Mouse (Mus musculus): ENCODE data around the gene Fam185a. TPM values are rescaled to one million over a fixed set of nuclear protein-coding genes. Genes with fewer than 3 reads are reported as not detected.

Fam185a gene
- polyA plus RNA-seq, 1 experiment from 2014 or later = 3.9 TPM

GRCm38 (mm10) chr5:21414116-21414820 is 10.5 kb upstream of the Fam185a start:
- Histone ChIP-seq H3K9ac (ENCODE audit: low read depth, low read length) (no peak overlapping the region), H3K9me3 (ENCODE audit: control insufficient read depth) (no peaks in the 10 kb centered on the region), H3K4me1 (replicated peaks; ENCODE audit: control insufficient read depth, insufficient read depth, low read length) (no peaks in the 10 kb centered on the region), H3K4me2 (replicated peaks; ENCODE audit: low read depth) (no peak overlapping the region), H3K27me3 (replicated peaks; ENCODE audit: control insufficient read depth, insufficient read depth, low read length) (no peaks in the 10 kb centered on the region), H3K4me3 (ENCODE audit: low read depth, low read length) (no peak overlapping the region), H3K36me3 (ENCODE audit: control insufficient read depth, insufficient read depth) (no peaks in the 10 kb centered on the region), H3K27ac (ENCODE audit: low read depth, low read length) (no peak overlapping the region)
- WGBS = 65% methylated on average over 1 of the region's 1 CpGs
- TF ChIP-seq CTCF (IDR thresholded peaks at IDR 0.05; ENCODE audit: low read depth) = no peak
- ATAC-seq = no peak

GRCm38 (mm10) chr5:21418613-21419012 is 6.1 kb upstream of the Fam185a start:
- no peak overlapping the region for H3K4me2 ChIP-seq (replicated peaks; ENCODE audit: low read depth)
- 63% methylated on average over 4 of the region's 4 CpGs for WGBS
- H3K27ac ChIP-seq (ENCODE audit: low read depth, low read length) = no peak overlapping the region
- H3K4me1 ChIP-seq (replicated peaks; ENCODE audit: control insufficient read depth, insufficient read depth, low read length) = no peaks in the 10 kb centered on the region
- H3K36me3 ChIP-seq (ENCODE audit: control insufficient read depth, insufficient read depth) = no peaks in the 10 kb centered on the region
- no peak for ATAC-seq
- no peaks in the 10 kb centered on the region for H3K27me3 ChIP-seq (replicated peaks; ENCODE audit: control insufficient read depth, insufficient read depth, low read length)
- H3K4me3 ChIP-seq (ENCODE audit: low read depth, low read length) = no peak overlapping the region
- TF ChIP-seq CTCF (IDR thresholded peaks at IDR 0.05; ENCODE audit: low read depth) = no peak
- no peaks in the 10 kb centered on the region for H3K9me3 ChIP-seq (ENCODE audit: control insufficient read depth)
- H3K9ac ChIP-seq (ENCODE audit: low read depth, low read length) = no peak overlapping the region

GRCm38 (mm10) chr5:21420609-21421008 is 4.1 kb upstream of the Fam185a start:
- H3K9ac ChIP-seq (ENCODE audit: low read depth, low read length) = no peak overlapping the region
- no peak overlapping the region for H3K4me2 ChIP-seq (replicated peaks; ENCODE audit: low read depth)
- TF ChIP-seq CTCF (IDR thresholded peaks at IDR 0.05; ENCODE audit: low read depth) = peak; percentile 75
- no peak for ATAC-seq
- H3K27me3 ChIP-seq (replicated peaks; ENCODE audit: control insufficient read depth, insufficient read depth, low read length) = no peaks in the 10 kb centered on the region
- no peak overlapping the region for H3K27ac ChIP-seq (ENCODE audit: low read depth, low read length)
- no peaks in the 10 kb centered on the region for H3K9me3 ChIP-seq (ENCODE audit: control insufficient read depth)
- no peaks in the 10 kb centered on the region for H3K36me3 ChIP-seq (ENCODE audit: control insufficient read depth, insufficient read depth)
- H3K4me3 ChIP-seq (ENCODE audit: low read depth, low read length) = no peak overlapping the region
- 7% methylated on average over 1 of the region's 1 CpGs for WGBS
- no peaks in the 10 kb centered on the region for H3K4me1 ChIP-seq (replicated peaks; ENCODE audit: control insufficient read depth, insufficient read depth, low read length)

- Histone ChIP-seq H3K9me3 (ENCODE audit: control insufficient read depth) (no peaks in the 10 kb centered on the region), H3K4me2 (replicated peaks; ENCODE audit: low read depth) (peak overlapping the region; percentile 97; the same call in 1 of the 2 replicates), H3K9ac (ENCODE audit: low read depth, low read length) (no peak overlapping the region), H3K4me1 (replicated peaks; ENCODE audit: control insufficient read depth, insufficient read depth, low read length) (no peaks in the 10 kb centered on the region), H3K27ac (ENCODE audit: low read depth, low read length) (no peak overlapping the region), H3K36me3 (ENCODE audit: control insufficient read depth, insufficient read depth) (no peaks in the 10 kb centered on the region), H3K4me3 (ENCODE audit: low read depth, low read length) (no peak overlapping the region), H3K27me3 (replicated peaks; ENCODE audit: control insufficient read depth, insufficient read depth, low read length) (no peaks in the 10 kb centered on the region)
- 85% methylated on average over 6 of the region's 6 CpGs for WGBS
- ATAC-seq = no peak
- TF ChIP-seq CTCF (IDR thresholded peaks at IDR 0.05; ENCODE audit: low read depth) = no peak
Observed at GRCm38 (mm10) chr5:21426666-21427065, 1.9 kb downstream of the Fam185a start.

GRCm38 (mm10) chr5:21434148-21434929 is 9.6 kb downstream of the Fam185a start:
- 70% methylated on average over 11 of the region's 11 CpGs for WGBS
- no peak overlapping the region for H3K4me2 ChIP-seq (replicated peaks; ENCODE audit: low read depth)
- no peaks in the 10 kb centered on the region for H3K9me3 ChIP-seq (ENCODE audit: control insufficient read depth)
- H3K36me3 ChIP-seq (ENCODE audit: control insufficient read depth, insufficient read depth) = no peaks in the 10 kb centered on the region
- no peak overlapping the region for H3K4me3 ChIP-seq (ENCODE audit: low read depth, low read length)
- H3K9ac ChIP-seq (ENCODE audit: low read depth, low read length) = no peak overlapping the region
- no peak for ATAC-seq
- no peaks in the 10 kb centered on the region for H3K4me1 ChIP-seq (replicated peaks; ENCODE audit: control insufficient read depth, insufficient read depth, low read length)
- TF ChIP-seq CTCF (IDR thresholded peaks at IDR 0.05; ENCODE audit: low read depth) = peak; percentile 75
- no peaks in the 10 kb centered on the region for H3K27me3 ChIP-seq (replicated peaks; ENCODE audit: control insufficient read depth, insufficient read depth, low read length)
- no peak overlapping the region for H3K27ac ChIP-seq (ENCODE audit: low read depth, low read length)

GRCm38 (mm10) chr5:21436471-21436975 is 11.8 kb downstream of the Fam185a start:
- no peaks in the 10 kb centered on the region for H3K9me3 ChIP-seq (ENCODE audit: control insufficient read depth)
- TF ChIP-seq CTCF (IDR thresholded peaks at IDR 0.05; ENCODE audit: low read depth) = no peak
- no peak for ATAC-seq
- no peak overlapping the region for H3K27ac ChIP-seq (ENCODE audit: low read depth, low read length)
- WGBS = 79% methylated on average over 8 of the region's 8 CpGs
- no peak overlapping the region for H3K9ac ChIP-seq (ENCODE audit: low read depth, low read length)
- no peak overlapping the region for H3K4me2 ChIP-seq (replicated peaks; ENCODE audit: low read depth)
- no peaks in the 10 kb centered on the region for H3K36me3 ChIP-seq (ENCODE audit: control insufficient read depth, insufficient read depth)
- no peaks in the 10 kb centered on the region for H3K4me1 ChIP-seq (replicated peaks; ENCODE audit: control insufficient read depth, insufficient read depth, low read length)
- H3K27me3 ChIP-seq (replicated peaks; ENCODE audit: control insufficient read depth, insufficient read depth, low read length) = no peaks in the 10 kb centered on the region
- no peak overlapping the region for H3K4me3 ChIP-seq (ENCODE audit: low read depth, low read length)
